Mouse (Mus musculus): ENCODE measurements at regions not wholly inside any gene's neighbourhood (a gene's known extent, or its start where the extent isn't known, plus 50 kb on each side); places are given as distances from the start of the nearest gene placed in this dataset.

GRCm38 (mm10) chr15:62121696-62122095, 1198.9 kb upstream of the A1bg start:
- Histone ChIP-seq H3K27ac (ENCODE audit: low read depth, low read length) (no peak overlapping the region), H3K4me1 (ENCODE audit: insufficient read depth) (no peaks in the 10 kb centered on the region), H3K9ac (no peak overlapping the region), H3K27me3 (ENCODE audit: insufficient read depth, low read length) (no peaks in the 10 kb centered on the region), H3K36me3 (ENCODE audit: insufficient read depth) (no peaks in the 10 kb centered on the region), H3K4me2 (ENCODE audit: low read depth) (no peak overlapping the region), H3K4me3 (ENCODE audit: low read depth, low read length) (no peak overlapping the region), H3K9me3 (ENCODE audit: low read length) (no peaks in the 10 kb centered on the region)
- peak; percentile 22 for DNase-seq
- ATAC-seq: no peak
- WGBS: 67% methylated on average over 4 of the region's 4 CpGs
- no peak for TF ChIP-seq CTCF (IDR thresholded peaks at IDR 0.05; ENCODE audit: low read depth)

GRCm38 (mm10) chr15:62120735-62121134, 1197.9 kb upstream of the A1bg start:
- Histone ChIP-seq H3K27me3 (ENCODE audit: insufficient read depth, low read length) (no peaks in the 10 kb centered on the region), H3K9me3 (ENCODE audit: low read length) (no peaks in the 10 kb centered on the region), H3K9ac (no peak overlapping the region), H3K27ac (ENCODE audit: low read depth, low read length) (no peak overlapping the region), H3K4me2 (ENCODE audit: low read depth) (no peak overlapping the region), H3K4me1 (ENCODE audit: insufficient read depth) (no peaks in the 10 kb centered on the region), H3K4me3 (ENCODE audit: low read depth, low read length) (no peak overlapping the region), H3K36me3 (ENCODE audit: insufficient read depth) (no peaks in the 10 kb centered on the region)
- DNase-seq (no peak), ATAC-seq (no peak)
- 50% methylated on average over 4 of the region's 4 CpGs for WGBS
- no peak for TF ChIP-seq CTCF (IDR thresholded peaks at IDR 0.05; ENCODE audit: low read depth)

GRCm38 (mm10) chr15:62118997-62119396, 1196.2 kb upstream of the A1bg start:
- DNase-seq (no peak), ATAC-seq (no peak)
- no peaks in the 10 kb centered on the region for H3K27me3 ChIP-seq (ENCODE audit: insufficient read depth, low read length)
- WGBS: 81% methylated on average over 10 of the region's 10 CpGs
- H3K27ac ChIP-seq (ENCODE audit: low read depth, low read length): no peak overlapping the region
- no peak overlapping the region for H3K4me3 ChIP-seq (ENCODE audit: low read depth, low read length)
- no peaks in the 10 kb centered on the region for H3K9me3 ChIP-seq (ENCODE audit: low read length)
- H3K4me2 ChIP-seq (ENCODE audit: low read depth): no peak overlapping the region
- H3K36me3 ChIP-seq (ENCODE audit: insufficient read depth): no peaks in the 10 kb centered on the region
- H3K4me1 ChIP-seq (ENCODE audit: insufficient read depth): no peaks in the 10 kb centered on the region
- H3K9ac ChIP-seq: no peak overlapping the region
- TF ChIP-seq CTCF (IDR thresholded peaks at IDR 0.05; ENCODE audit: low read depth): no peak

- H3K9ac ChIP-seq: no peak overlapping the region
- no peaks in the 10 kb centered on the region for H3K4me1 ChIP-seq (ENCODE audit: insufficient read depth)
- H3K27me3 ChIP-seq (ENCODE audit: insufficient read depth, low read length): no peaks in the 10 kb centered on the region
- no peak overlapping the region for H3K4me3 ChIP-seq (ENCODE audit: low read depth, low read length)
- no peak for TF ChIP-seq CTCF (IDR thresholded peaks at IDR 0.05; ENCODE audit: low read depth)
- 50% methylated on average over 1 of the region's 1 CpGs for WGBS
- ATAC-seq (no peak), DNase-seq (no peak)
- H3K27ac ChIP-seq (ENCODE audit: low read depth, low read length): no peak overlapping the region
- no peak overlapping the region for H3K4me2 ChIP-seq (ENCODE audit: low read depth)
- H3K9me3 ChIP-seq (ENCODE audit: low read length): no peaks in the 10 kb centered on the region
- H3K36me3 ChIP-seq (ENCODE audit: insufficient read depth): no peaks in the 10 kb centered on the region
Observed at GRCm38 (mm10) chr15:62116184-62116583, 1193.4 kb upstream of the A1bg start.

GRCm38 (mm10) chr15:62114815-62115214, 1192.0 kb upstream of the A1bg start:
- WGBS: 74% methylated on average over 4 of the region's 4 CpGs
- Histone ChIP-seq H3K4me1 (ENCODE audit: insufficient read depth) (no peaks in the 10 kb centered on the region), H3K4me3 (ENCODE audit: low read depth, low read length) (no peak overlapping the region), H3K9me3 (ENCODE audit: low read length) (no peaks in the 10 kb centered on the region), H3K27me3 (ENCODE audit: insufficient read depth, low read length) (no peaks in the 10 kb centered on the region), H3K9ac (no peak overlapping the region), H3K36me3 (ENCODE audit: insufficient read depth) (no peaks in the 10 kb centered on the region), H3K27ac (ENCODE audit: low read depth, low read length) (no peak overlapping the region), H3K4me2 (ENCODE audit: low read depth) (no peak overlapping the region)
- ATAC-seq (no peak), DNase-seq (no peak)
- TF ChIP-seq CTCF (IDR thresholded peaks at IDR 0.05; ENCODE audit: low read depth): no peak

- no peak overlapping the region for H3K27ac ChIP-seq (ENCODE audit: low read depth, low read length)
- DNase-seq (peak; percentile 78), ATAC-seq (peak; percentile 76)
- no peak overlapping the region for H3K4me3 ChIP-seq (ENCODE audit: low read depth, low read length)
- H3K9ac ChIP-seq: no peak overlapping the region
- H3K4me1 ChIP-seq (ENCODE audit: insufficient read depth): no peaks in the 10 kb centered on the region
- no peaks in the 10 kb centered on the region for H3K9me3 ChIP-seq (ENCODE audit: low read length)
- 50% methylated on average over 2 of the region's 2 CpGs for WGBS
- no peaks in the 10 kb centered on the region for H3K27me3 ChIP-seq (ENCODE audit: insufficient read depth, low read length)
- TF ChIP-seq CTCF (IDR thresholded peaks at IDR 0.05; ENCODE audit: low read depth): no peak
- no peaks in the 10 kb centered on the region for H3K36me3 ChIP-seq (ENCODE audit: insufficient read depth)
- no peak overlapping the region for H3K4me2 ChIP-seq (ENCODE audit: low read depth)
Observed at GRCm38 (mm10) chr15:62112151-62112550, 1189.3 kb upstream of the A1bg start.

GRCm38 (mm10) chr15:62107976-62108375, 1185.2 kb upstream of the A1bg start:
- Histone ChIP-seq H3K36me3 (ENCODE audit: insufficient read depth) (no peaks in the 10 kb centered on the region), H3K27me3 (ENCODE audit: insufficient read depth, low read length) (no peaks in the 10 kb centered on the region), H3K4me3 (ENCODE audit: low read depth, low read length) (no peak overlapping the region), H3K27ac (ENCODE audit: low read depth, low read length) (no peak overlapping the region), H3K9ac (no peak overlapping the region), H3K9me3 (ENCODE audit: low read length) (no peaks in the 10 kb centered on the region), H3K4me1 (ENCODE audit: insufficient read depth) (no peaks in the 10 kb centered on the region), H3K4me2 (ENCODE audit: low read depth) (no peak overlapping the region)
- 76% methylated on average over 3 of the region's 3 CpGs for WGBS
- DNase-seq (no peak), ATAC-seq (no peak)
- no peak for TF ChIP-seq CTCF (IDR thresholded peaks at IDR 0.05; ENCODE audit: low read depth)

GRCm38 (mm10) chr15:62106518-62106975, 1183.7 kb upstream of the A1bg start:
- no peaks in the 10 kb centered on the region for H3K36me3 ChIP-seq (ENCODE audit: insufficient read depth)
- peak; percentile 51 for ATAC-seq
- no peak overlapping the region for H3K4me3 ChIP-seq (ENCODE audit: low read depth, low read length)
- no peaks in the 10 kb centered on the region for H3K9me3 ChIP-seq (ENCODE audit: low read length)
- no peak overlapping the region for H3K4me2 ChIP-seq (ENCODE audit: low read depth)
- no peaks in the 10 kb centered on the region for H3K27me3 ChIP-seq (ENCODE audit: insufficient read depth, low read length)
- DNase-seq: peak; percentile 55
- H3K4me1 ChIP-seq (ENCODE audit: insufficient read depth): no peaks in the 10 kb centered on the region
- no peak overlapping the region for H3K9ac ChIP-seq
- 8% methylated on average over 5 of the region's 5 CpGs for WGBS
- no peak overlapping the region for H3K27ac ChIP-seq (ENCODE audit: low read depth, low read length)
- peak; percentile 10; the same call in 1 of the 2 replicates for TF ChIP-seq CTCF (IDR thresholded peaks at IDR 0.05; ENCODE audit: low read depth)
